Mouse (Mus musculus): ENCODE measurements at regions not wholly inside any gene's neighbourhood (a gene's known extent, or its start where the extent isn't known, plus 50 kb on each side); places are given as distances from the start of the nearest gene placed in this dataset.

- no peak overlapping the region for H3K4me2 ChIP-seq
- WGBS = 87% methylated on average over 8 of the region's 10 CpGs
- no peaks in the 10 kb centered on the region for H3K36me3 ChIP-seq (ENCODE audit: insufficient read depth)
- H3K27me3 ChIP-seq (ENCODE audit: insufficient read depth, low read length) = no peaks in the 10 kb centered on the region
- no peak overlapping the region for H3K4me3 ChIP-seq (ENCODE audit: low read depth, low read length)
- no peak for DNase-seq
- no peak for ATAC-seq (ENCODE audit: insufficient read depth)
- H3K4me1 ChIP-seq (ENCODE audit: insufficient read depth) = no peaks in the 10 kb centered on the region
- TF ChIP-seq CTCF (IDR thresholded peaks at IDR 0.05; ENCODE audit: low read depth) = no peak
- no peak overlapping the region for H3K27ac ChIP-seq (ENCODE audit: low read depth)
- H3K9me3 ChIP-seq (ENCODE audit: low read depth, low read length) = no peaks in the 10 kb centered on the region
- H3K9ac ChIP-seq = no peak overlapping the region
Measured at GRCm38 (mm10) chr3:151607689-151608088, 142.1 kb downstream of the Ifi44 start.

DNA sequence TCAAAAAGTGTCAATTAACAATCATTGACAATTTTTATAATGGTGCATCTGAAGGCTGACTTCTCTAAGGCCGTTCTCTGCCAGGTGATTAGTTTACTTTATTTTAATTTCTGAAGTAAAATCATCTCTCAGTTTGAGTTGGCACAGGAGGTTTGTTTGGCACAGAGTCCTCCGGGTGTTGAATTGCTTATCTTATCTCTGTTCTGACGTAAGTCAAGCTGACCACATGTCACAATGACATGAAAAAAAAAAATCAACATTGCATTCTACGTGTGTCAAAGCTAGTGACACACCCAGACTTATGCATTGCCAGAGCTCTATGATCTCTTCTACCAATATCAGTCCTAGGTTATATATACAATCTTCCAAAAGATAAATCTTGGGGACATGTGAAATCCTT is 146.4 kb downstream of the Ifi44 start:
- no peak overlapping the region for H3K4me2 ChIP-seq
- no peaks in the 10 kb centered on the region for H3K4me1 ChIP-seq (ENCODE audit: insufficient read depth)
- no peaks in the 10 kb centered on the region for H3K9me3 ChIP-seq (ENCODE audit: low read depth, low read length)
- no peaks in the 10 kb centered on the region for H3K27me3 ChIP-seq (ENCODE audit: insufficient read depth, low read length)
- no peak for TF ChIP-seq CTCF (IDR thresholded peaks at IDR 0.05; ENCODE audit: low read depth)
- no peaks in the 10 kb centered on the region for H3K36me3 ChIP-seq (ENCODE audit: insufficient read depth)
- 11% methylated on average over 4 of the region's 4 CpGs for WGBS
- no peak overlapping the region for H3K27ac ChIP-seq (ENCODE audit: low read depth)
- DNase-seq (no peak), ATAC-seq (ENCODE audit: insufficient read depth) (no peak)
- H3K4me3 ChIP-seq (ENCODE audit: low read depth, low read length) = no peak overlapping the region
- H3K9ac ChIP-seq = no peak overlapping the region
